Mouse (Mus musculus) embryonic facial prominence, embryonic 14.5 days (tissue): ENCODE measurements around the gene Ces1e. TPM values are rescaled to one million over a fixed set of nuclear protein-coding genes. Genes with fewer than 3 reads are reported as not detected.

Source experiments
- ATAC-seq: fragments of 200-750 bp; cut with Nextera tagmentation; 2 replicates; pipeline ENCODE4 v1.8.0; 2017; ENCODE audit warnings: low read depth, moderate number of reproducible peaks, moderate TSS enrichment
- DNase-seq: peaks from one replicate; pipeline ENCODE4 v3.0.0-alpha.2; 2015; ENCODE audit warnings: low spot score
- H3K27ac ChIP-seq: fragments of 300-500 bp; sonication (generic); replicated peaks from 2 replicates; pipeline ENCODE4 v1.5.1; 2014; ENCODE audit warnings: low read depth, mild to moderate bottlenecking, low read length, moderate library complexity
- H3K27me3 ChIP-seq: fragments of 300-500 bp; sonication (generic); replicated peaks from 2 replicates; pipeline ENCODE4 v1.6.1; 2014; ENCODE audit warnings: low read length; ENCODE audit not compliant: control insufficient read depth, insufficient read depth
- H3K36me3 ChIP-seq: fragments of 300-500 bp; sonication (generic); 2 replicates; pipeline ENCODE4 v1.6.1; 2014; ENCODE audit warnings: low read length, mixed read lengths; ENCODE audit not compliant: control insufficient read depth, insufficient read depth
- H3K4me1 ChIP-seq: fragments of 300-500 bp; sonication (generic); 2 replicates; pipeline ENCODE4 v1.6.1; 2014; ENCODE audit warnings: antibody characterized with exemption, low read length; ENCODE audit not compliant: control insufficient read depth, insufficient read depth
- H3K4me2 ChIP-seq: fragments of 300-500 bp; sonication (generic); 2 replicates; pipeline ENCODE4 v1.6.1; 2014; ENCODE audit warnings: low read depth, mild to moderate bottlenecking, low read length, moderate library complexity, mixed read lengths
- H3K4me3 ChIP-seq: fragments of 300-500 bp; sonication (generic); 2 replicates; pipeline ENCODE4 v1.5.1; 2014; ENCODE audit warnings: low read depth, mild to moderate bottlenecking, low read length
- H3K9ac ChIP-seq: fragments of 300-500 bp; sonication (generic); 2 replicates; pipeline ENCODE4 v1.6.1; 2014; ENCODE audit warnings: low read depth, mild to moderate bottlenecking, low read length, moderate library complexity, mixed read lengths
- H3K9me3 ChIP-seq: fragments of 300-500 bp; sonication (generic); 2 replicates; pipeline ENCODE4 v1.6.1; 2016; ENCODE audit warnings: low read length; ENCODE audit not compliant: control insufficient read depth
- WGBS: fragments of 180-500 bp; shearing (Covaris S2); extraction: QIAGEN DNeasy Blood & Tissue Kit; methylation state at CpG from one replicate; pipeline ENCODE4 v1.1.7; 2014; 5-methylcytosine and 5-hydroxymethylcytosine counted together
- polyA plus RNA-seq: library from polyadenylated mRNA; unstranded; fragments of >200 nt; fragmentation: Nextera tagmentation; extraction: Ambion mirVana; gene quantifications from 2 replicates; pipeline ENCODE4 v1.2.1, GENCODE M21; 2014

The Ces1e gene
- polyA plus RNA-seq, 1 experiment from 2014 or later = 0.17 TPM

DNA sequence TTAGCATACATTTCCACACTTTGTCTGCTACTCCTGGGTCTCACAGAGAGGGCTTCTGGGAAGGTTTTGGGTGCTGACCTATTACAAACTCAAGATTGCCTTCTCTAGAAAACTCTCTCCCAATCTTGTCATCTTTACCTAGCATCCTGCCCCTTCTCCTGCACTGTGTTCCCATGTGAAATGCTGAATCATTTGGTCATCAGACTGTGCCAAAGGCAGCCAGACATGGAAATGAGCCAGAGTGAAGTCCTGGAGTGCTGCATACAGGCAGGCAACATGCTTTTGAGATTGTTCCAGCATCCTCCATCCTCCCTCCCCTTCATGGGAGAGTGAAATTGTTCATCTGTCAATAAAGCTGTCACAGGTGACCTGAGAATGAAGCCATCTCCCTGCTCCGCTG, 78.0 kb downstream of the Ces1e start:
- no peak overlapping the region for H3K4me3 ChIP-seq
- H3K4me2 ChIP-seq = no peak overlapping the region
- DNase-seq (no peak), ATAC-seq (no peak)
- 77% methylated on average over 1 of the region's 1 CpGs for WGBS
- H3K36me3 ChIP-seq = no peaks in the 10 kb centered on the region
- no peak overlapping the region for H3K9ac ChIP-seq
- H3K27me3 ChIP-seq = no peaks in the 10 kb centered on the region
- no peaks in the 10 kb centered on the region for H3K9me3 ChIP-seq
- no peak overlapping the region for H3K27ac ChIP-seq
- no peaks in the 10 kb centered on the region for H3K4me1 ChIP-seq

Other genes with a start within 250 kb of the Ces1e start
- not detected in 2 replicates for gene Ces1a, start 181.4 kb downstream of the Ces1e start, polyA plus RNA-seq
- 0.36 TPM in 1 of 2 replicates, not detected in the other for gene Ces1b, start 149.6 kb downstream of the Ces1e start, polyA plus RNA-seq
- not detected in 2 replicates for gene Ces1c, start 98.3 kb downstream of the Ces1e start, polyA plus RNA-seq
- gene Ces1d, start 31.8 kb downstream of the Ces1e start, polyA plus RNA-seq = 3.2 and 6.0 TPM in 2 replicates
- gene Ces1f, start 50.1 kb upstream of the Ces1e start, polyA plus RNA-seq = 0.11 TPM in 1 of 2 replicates, not detected in the other
- not detected in 2 replicates for gene Ces1g, start 107.7 kb upstream of the Ces1e start, polyA plus RNA-seq
- gene Ces1h, start 150.1 kb upstream of the Ces1e start, polyA plus RNA-seq = not detected in 2 replicates